Mouse (Mus musculus) neural tube, embryonic 14.5 days (tissue): Measurements from ENCODE around the gene Rpa2. TPM values are rescaled to one million over a fixed set of nuclear protein-coding genes. Genes with fewer than 3 reads are reported as not detected.
"Not testable (repeated sequence)": the region's sequence is repeated elsewhere in the genome, so short reads cannot be mapped to it uniquely, and the experiment has no call there.

ENCODE experiments used
- ATAC-seq: fragments of 200-750 bp; cut with Nextera tagmentation; 2 replicates; pipeline ENCODE4 v1.8.0; 2017; ENCODE audit warnings: low read depth, mild to moderate bottlenecking, moderate TSS enrichment, moderate library complexity
- H3K27ac ChIP-seq: fragments of 300-500 bp; sonication (generic); 2 replicates; pipeline ENCODE4 v1.5.1; 2014; ENCODE audit warnings: low read depth, mild to moderate bottlenecking, control low read depth, low read length, moderate library complexity, mixed read lengths
- H3K27me3 ChIP-seq: fragments of 300-500 bp; sonication (generic); 2 replicates; pipeline ENCODE4 v1.6.1; 2014; ENCODE audit warnings: low read length; ENCODE audit not compliant: control insufficient read depth, insufficient read depth
- H3K36me3 ChIP-seq: fragments of 300-500 bp; sonication (generic); 2 replicates; pipeline ENCODE4 v1.6.1; 2014; ENCODE audit warnings: low read length, mixed read lengths; ENCODE audit not compliant: control insufficient read depth, insufficient read depth
- H3K4me1 ChIP-seq: fragments of 300-500 bp; sonication (generic); 2 replicates; pipeline ENCODE4 v1.6.1; 2014; ENCODE audit warnings: low read length; ENCODE audit not compliant: control insufficient read depth, insufficient read depth
- H3K4me2 ChIP-seq: fragments of 300-500 bp; sonication (generic); 2 replicates; pipeline ENCODE4 v1.6.1; 2014; ENCODE audit warnings: mild to moderate bottlenecking, low read depth, low read length, control low read depth
- H3K4me3 ChIP-seq: fragments of 300-500 bp; sonication (generic); 2 replicates; pipeline ENCODE4 v1.5.1; 2014; ENCODE audit warnings: low read depth, low read length, control low read depth, mixed read lengths
- H3K9ac ChIP-seq: fragments of 300-500 bp; sonication (generic); replicated peaks from 2 replicates; pipeline ENCODE4 v1.6.1; 2014; ENCODE audit warnings: low read depth, mild to moderate bottlenecking, control low read depth, low read length, mixed read lengths
- H3K9me3 ChIP-seq: fragments of 300-500 bp; sonication (generic); 2 replicates; pipeline ENCODE4 v1.6.1; 2016; ENCODE audit warnings: low read length; ENCODE audit not compliant: control insufficient read depth
- WGBS: fragments of 180-500 bp; shearing (Covaris S2); extraction: QIAGEN DNeasy Blood & Tissue Kit; methylation state at CpG from one replicate; pipeline ENCODE4 v1.1.7; 2014; 5-methylcytosine and 5-hydroxymethylcytosine counted together
- polyA plus RNA-seq: library from polyadenylated mRNA; unstranded; fragments of >200 nt; fragmentation: Nextera tagmentation; extraction: Ambion mirVana; gene quantifications from 2 replicates; pipeline ENCODE4 v1.2.1, GENCODE M21; 2014

Gene Rpa2
- polyA plus RNA-seq, 1 experiment from 2014 or later: 35.0 TPM

- ATAC-seq, H3K36me3 ChIP-seq, H3K27ac ChIP-seq, H3K4me3 ChIP-seq, H3K9me3 ChIP-seq, H3K4me1 ChIP-seq, H3K9ac ChIP-seq, H3K27me3 ChIP-seq, H3K4me2 ChIP-seq: not testable (repeated sequence)
- WGBS: 91% methylated on average over 9 of the region's 9 CpGs
These were observed 31.0 kb upstream of the Rpa2 start for GRCm38 (mm10) chr4:132737154-132737553.

GRCm38 (mm10) chr4:132741491-132741890 is 26.6 kb upstream of the Rpa2 start:
- Histone ChIP-seq H3K9me3 (no peaks in the 10 kb centered on the region), H3K36me3 (no peaks in the 10 kb centered on the region), H3K9ac (no peak overlapping the region), H3K4me2 (no peak overlapping the region), H3K4me1 (no peaks in the 10 kb centered on the region), H3K4me3 (no peak overlapping the region), H3K27me3 (no peaks in the 10 kb centered on the region), H3K27ac (no peak overlapping the region)
- 94% methylated on average over 7 of the region's 7 CpGs for WGBS
- ATAC-seq: no peak

- Histone ChIP-seq H3K27me3 (no peaks in the 10 kb centered on the region), H3K36me3 (no peaks in the 10 kb centered on the region), H3K9ac (no peak overlapping the region), H3K4me3 (no peak overlapping the region), H3K4me1 (no peaks in the 10 kb centered on the region), H3K9me3 (no peaks in the 10 kb centered on the region), H3K4me2 (no peak overlapping the region), H3K27ac (no peak overlapping the region)
- no peak for ATAC-seq
- WGBS: 70% methylated on average over 11 of the region's 11 CpGs
These were observed 23.9 kb upstream of the Rpa2 start for GRCm38 (mm10) chr4:132743992-132744911.

- H3K4me1 ChIP-seq: no peaks in the 10 kb centered on the region
- no peak overlapping the region for H3K4me3 ChIP-seq
- ATAC-seq: no peak
- H3K27me3 ChIP-seq: no peaks in the 10 kb centered on the region
- no peaks in the 10 kb centered on the region for H3K9me3 ChIP-seq
- 88% methylated on average over 9 of the region's 9 CpGs for WGBS
- no peak overlapping the region for H3K27ac ChIP-seq
- no peak overlapping the region for H3K4me2 ChIP-seq
- no peak overlapping the region for H3K9ac ChIP-seq
- H3K36me3 ChIP-seq: no peaks in the 10 kb centered on the region
These were observed 21.1 kb upstream of the Rpa2 start for GRCm38 (mm10) chr4:132746911-132747517.

GRCm38 (mm10) chr4:132747664-132748259 is 20.4 kb upstream of the Rpa2 start:
- no peak for ATAC-seq
- WGBS: 77% methylated on average over 9 of the region's 9 CpGs
- Histone ChIP-seq H3K4me2 (no peak overlapping the region), H3K9me3 (no peaks in the 10 kb centered on the region), H3K9ac (no peak overlapping the region), H3K27ac (no peak overlapping the region), H3K4me3 (no peak overlapping the region), H3K27me3 (no peaks in the 10 kb centered on the region), H3K4me1 (no peaks in the 10 kb centered on the region), H3K36me3 (no peaks in the 10 kb centered on the region)

GRCm38 (mm10) chr4:132748778-132749177 is 19.4 kb upstream of the Rpa2 start:
- no peaks in the 10 kb centered on the region for H3K4me1 ChIP-seq
- no peaks in the 10 kb centered on the region for H3K9me3 ChIP-seq
- H3K4me2 ChIP-seq: no peak overlapping the region
- 90% methylated on average over 4 of the region's 4 CpGs for WGBS
- no peak overlapping the region for H3K4me3 ChIP-seq
- no peak overlapping the region for H3K9ac ChIP-seq
- no peaks in the 10 kb centered on the region for H3K36me3 ChIP-seq
- no peaks in the 10 kb centered on the region for H3K27me3 ChIP-seq
- no peak overlapping the region for H3K27ac ChIP-seq
- no peak for ATAC-seq

DNA sequence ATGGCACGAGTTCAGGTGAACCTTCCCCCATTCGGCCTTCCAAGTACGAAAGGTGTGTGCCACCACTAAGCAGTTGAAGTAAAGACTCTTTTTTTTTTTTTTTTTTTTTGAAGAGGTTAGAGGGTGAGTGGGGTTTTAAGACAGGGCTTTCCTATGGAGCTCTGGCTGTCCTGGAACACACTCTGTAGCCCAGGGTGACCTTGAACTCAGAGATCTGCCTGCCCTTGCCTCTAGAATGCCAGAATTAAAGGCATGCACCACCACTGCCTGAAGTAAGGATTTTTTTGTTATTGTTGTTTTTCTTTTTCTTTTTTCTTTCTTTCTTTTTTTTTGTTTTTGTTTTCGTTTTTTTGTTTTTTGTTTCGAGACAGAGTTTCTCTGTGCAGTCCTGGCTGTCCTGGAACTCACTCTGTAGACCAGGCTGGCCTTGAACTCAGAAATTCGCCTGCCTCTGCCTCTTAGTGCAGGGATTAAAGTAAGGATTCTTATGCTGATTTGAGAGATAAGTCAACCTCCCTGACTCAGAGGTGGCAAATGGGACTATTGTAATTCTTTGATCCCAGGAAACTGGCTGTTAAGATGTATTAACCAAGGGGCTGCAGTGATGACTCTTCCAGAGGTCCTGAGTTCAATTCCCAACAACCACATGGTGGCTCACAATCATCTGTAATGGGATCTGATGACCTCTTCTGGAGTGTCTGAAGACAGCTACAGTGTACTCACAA is 18.7 kb upstream of the Rpa2 start:
- no peak overlapping the region for H3K9ac ChIP-seq
- no peaks in the 10 kb centered on the region for H3K4me1 ChIP-seq
- H3K27me3 ChIP-seq: no peaks in the 10 kb centered on the region
- no peaks in the 10 kb centered on the region for H3K9me3 ChIP-seq
- H3K27ac ChIP-seq: no peak overlapping the region
- no peak for ATAC-seq
- no peak overlapping the region for H3K4me3 ChIP-seq
- H3K36me3 ChIP-seq: no peaks in the 10 kb centered on the region
- no peak overlapping the region for H3K4me2 ChIP-seq
- 80% methylated on average over 6 of the region's 6 CpGs for WGBS

- Histone ChIP-seq H3K4me3 (no peak overlapping the region), H3K36me3 (no peaks in the 10 kb centered on the region), H3K27ac (no peak overlapping the region), H3K4me2 (no peak overlapping the region), H3K9me3 (no peaks in the 10 kb centered on the region), H3K27me3 (no peaks in the 10 kb centered on the region), H3K4me1 (0 out of 2 replicates have a peak, but pooled peaks cover 2% of the 10 kb centered on the region), H3K9ac (no peak overlapping the region)
- WGBS: 84% methylated on average over 6 of the region's 6 CpGs
- no peak for ATAC-seq
These were observed 15.1 kb upstream of the Rpa2 start for GRCm38 (mm10) chr4:132752992-132753391.
